Comparison of ENCODE assay signal across 20 mouse cellular contexts in the genomic region with DNA sequence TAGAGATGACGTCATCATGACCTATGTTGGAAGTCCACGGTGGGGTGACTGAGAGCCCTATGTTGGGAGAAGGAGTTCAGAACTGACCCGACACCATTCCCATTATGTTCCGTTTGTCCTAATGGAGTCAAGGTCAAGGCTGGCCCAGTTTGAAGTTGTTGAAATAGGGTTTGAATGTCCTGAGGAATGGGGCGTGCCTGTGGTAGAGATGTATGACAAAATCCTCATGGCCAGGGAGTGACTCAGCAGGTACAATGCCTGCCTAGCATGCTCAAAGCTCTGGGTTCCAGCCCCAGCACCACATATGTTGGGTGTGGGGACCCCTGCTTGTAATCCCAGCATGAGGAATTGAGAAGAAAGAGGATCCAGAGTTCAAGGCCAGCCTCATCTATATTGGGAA. TPM values are rescaled to one million over a fixed set of nuclear protein-coding genes. Genes with fewer than 3 reads are reported as not detected.
DNase-seq lines count a peak whose midpoint lies in the region; ATAC-seq and TF ChIP-seq lines count a peak whose summit lies in the region.
"Had no signal": no experiment of that assay in that cellular context is flagged by ENCODE, and none has a peak within 500 bp of the region (broad histone marks: within the 10 kb centered on the region; RNA-seq: fewer than 3 reads in every experiment).

No protein-coding gene starts in this region.

- in situ Hi-C loops in ES-E14 (cut with MboI; ENCODE audit: low sequenced_read_pairs in 2 of 2, unreplicated experiment in 2 of 2) = no loop called here

- no peaks in the 10 kb centered on the region for H3K9me3 ChIP-seq in midbrain, embryonic 11.5 days (ENCODE audit: control insufficient read depth, low read length)
- no peaks in the 10 kb centered on the region for H3K9me3 ChIP-seq in midbrain, postnatal 0 days (ENCODE audit: low read length)
- no peaks in the 10 kb centered on the region for H3K9me3 ChIP-seq in ES-E14 (ENCODE audit: control insufficient read depth, insufficient read depth, low read depth, low read length)
- no peaks in the 10 kb centered on the region for H3K9me3 ChIP-seq in kidney, embryonic 14.5 days (ENCODE audit: control insufficient read depth, low read length)
- H3K9me3 ChIP-seq: embryonic facial prominence, embryonic 10.5 days; embryonic facial prominence, embryonic 12.5 days; forebrain, embryonic 15.5 days had no signal

- H3K4me1 ChIP-seq in midbrain, embryonic 11.5 days (ENCODE audit: control insufficient read depth, insufficient read depth, low read length) = no peaks in the 10 kb centered on the region
- H3K4me1 ChIP-seq in midbrain, postnatal 0 days (ENCODE audit: insufficient read depth, low read length) = no peaks in the 10 kb centered on the region
- no peaks in the 10 kb centered on the region for H3K4me1 ChIP-seq in ES-E14 (ENCODE audit: control insufficient read depth in 2 of 2, insufficient read depth in 2 of 2, low read length in 2 of 2, poor library complexity in 1 of 2)
- H3K4me1 ChIP-seq in kidney, embryonic 14.5 days (ENCODE audit: control insufficient read depth, insufficient read depth, low read length) = no peaks in the 10 kb centered on the region
- H3K4me1 ChIP-seq: embryonic facial prominence, embryonic 10.5 days; embryonic facial prominence, embryonic 12.5 days; forebrain, embryonic 13.5 days; forebrain, embryonic 15.5 days had no signal

- no peak overlapping the region for H3K4me3 ChIP-seq in midbrain, embryonic 11.5 days (ENCODE audit: low read depth, low read length)
- no peak overlapping the region for H3K4me3 ChIP-seq in midbrain, postnatal 0 days (ENCODE audit: low read depth, low read length)
- H3K4me3 ChIP-seq in ES-E14 (ENCODE audit: insufficient read depth in 1 of 2, low read depth in 1 of 2, low read length in 2 of 2, poor library complexity in 1 of 2, severe bottlenecking in 1 of 2) = no peak overlapping the region
- no peak overlapping the region for H3K4me3 ChIP-seq in kidney, embryonic 14.5 days (ENCODE audit: low read length)
- H3K4me3 ChIP-seq: embryonic facial prominence, embryonic 10.5 days; embryonic facial prominence, embryonic 12.5 days; forebrain, embryonic 13.5 days; forebrain, embryonic 15.5 days had no signal

- no peak overlapping the region for H3K4me2 ChIP-seq in midbrain, embryonic 11.5 days
- no peak overlapping the region for H3K4me2 ChIP-seq in midbrain, postnatal 0 days (ENCODE audit: low read depth, low read length, poor library complexity, severe bottlenecking)
- H3K4me2 ChIP-seq in kidney, embryonic 14.5 days (replicated peaks; ENCODE audit: low read depth, low read length) = no peak overlapping the region
- H3K4me2 ChIP-seq: embryonic facial prominence, embryonic 12.5 days; forebrain, embryonic 13.5 days; forebrain, embryonic 15.5 days had no signal

- no peaks in the 10 kb centered on the region for H3K27me3 ChIP-seq in midbrain, embryonic 11.5 days (ENCODE audit: control insufficient read depth, insufficient read depth, low read length)
- H3K27me3 ChIP-seq in midbrain, postnatal 0 days (ENCODE audit: insufficient read depth, low read length) = no peaks in the 10 kb centered on the region
- no peaks in the 10 kb centered on the region for H3K27me3 ChIP-seq in kidney, embryonic 14.5 days (ENCODE audit: control insufficient read depth, insufficient read depth, low read length)
- H3K27me3 ChIP-seq: embryonic facial prominence, embryonic 12.5 days; forebrain, embryonic 13.5 days; forebrain, embryonic 15.5 days had no signal

- no peak overlapping the region for H3K9ac ChIP-seq in midbrain, embryonic 11.5 days (ENCODE audit: low read length)
- H3K9ac ChIP-seq in midbrain, postnatal 0 days (replicated peaks; ENCODE audit: low read length, poor library complexity, severe bottlenecking) = no peak overlapping the region
- no peak overlapping the region for H3K9ac ChIP-seq in ES-E14 (ENCODE audit: insufficient read depth, low read depth, low read length, poor library complexity, severe bottlenecking)
- no peak overlapping the region for H3K9ac ChIP-seq in kidney, embryonic 14.5 days (ENCODE audit: low read depth, low read length)
- H3K9ac ChIP-seq: embryonic facial prominence, embryonic 12.5 days; forebrain, embryonic 13.5 days; forebrain, embryonic 15.5 days; forebrain, postnatal 0 days had no signal

- no peaks in the 10 kb centered on the region for H3K36me3 ChIP-seq in midbrain, embryonic 11.5 days (ENCODE audit: control insufficient read depth, insufficient read depth, low read length)
- H3K36me3 ChIP-seq in midbrain, postnatal 0 days (ENCODE audit: insufficient read depth, low read length) = no peaks in the 10 kb centered on the region
- no peaks in the 10 kb centered on the region for H3K36me3 ChIP-seq in ES-E14 (ENCODE audit: control insufficient read depth, insufficient read depth, low read length, poor library complexity, severe bottlenecking)
- no peaks in the 10 kb centered on the region for H3K36me3 ChIP-seq in kidney, embryonic 14.5 days (ENCODE audit: control insufficient read depth, insufficient read depth, low read length)
- H3K36me3 ChIP-seq: embryonic facial prominence, embryonic 10.5 days; embryonic facial prominence, embryonic 12.5 days; forebrain, embryonic 15.5 days had no signal

- no peak for TF ChIP-seq CTCF in midbrain, postnatal 0 days (IDR thresholded peaks at IDR 0.05)

- no peak for ATAC-seq in midbrain, embryonic 11.5 days (ENCODE audit: low FRiP score)
- no peak for ATAC-seq in midbrain, postnatal 0 days (ENCODE audit: low FRiP score)
- no peak for ATAC-seq in kidney, embryonic 14.5 days (ENCODE audit: low FRiP score, low TSS enrichment)
- ATAC-seq: forebrain, embryonic 13.5 days; forebrain, embryonic 15.5 days; forebrain, postnatal 0 days had no signal

- peak; percentile 17 for DNase-seq in midbrain, embryonic 11.5 days (ENCODE audit: low spot score, missing footprints)
- DNase-seq in midbrain, postnatal 0 days (ENCODE audit: low spot score) = no peak
- DNase-seq in ES-E14 (ENCODE audit: low read depth, low spot score) = no peak
- peak; percentile 64 for DNase-seq in ZHBTc4 (ENCODE audit: low read depth, low spot score)
- DNase-seq in testis, postnatal 10 days (ENCODE audit: low spot score) = no peak
- DNase-seq in cerebellum, postnatal 25 days = no peak
- DNase-seq: adrenal gland, adult 2 months; adrenal gland, postnatal 10 days; adrenal gland, postnatal 25 days; cerebellum, adult 11 months; cerebellum, adult 18-20 months; cerebellum, adult 8-10 months; cerebellum, adult 9-11 months; cerebellum, postnatal 14 days; forebrain, postnatal 0 days had no signal

- WGBS in midbrain, embryonic 11.5 days = 90% methylated on average over 5 of the region's 5 CpGs
- 90% methylated on average over 5 of the region's 5 CpGs for WGBS in midbrain, postnatal 0 days
- WGBS in kidney, embryonic 14.5 days = 94% methylated on average over 5 of the region's 5 CpGs

- no peak overlapping the region for H3K27ac ChIP-seq in midbrain, embryonic 11.5 days (ENCODE audit: low read depth, low read length)
- H3K27ac ChIP-seq in midbrain, postnatal 0 days (ENCODE audit: low read depth, low read length) = no peak overlapping the region
- no peak overlapping the region for H3K27ac ChIP-seq in ES-E14 (ENCODE audit: insufficient read depth, low read depth, low read length, poor library complexity, severe bottlenecking)
- H3K27ac ChIP-seq in kidney, embryonic 14.5 days (ENCODE audit: low read depth, low read length) = no peak overlapping the region
- H3K27ac ChIP-seq: embryonic facial prominence, embryonic 10.5 days; embryonic facial prominence, embryonic 12.5 days; forebrain, embryonic 13.5 days; forebrain, embryonic 15.5 days had no signal

TF ChIP-seq in ES-E14, 5 proteins besides CTCF, POLR2A, EP300 and RAD21:
- TF ChIP-seq ZC3H11A (IDR thresholded peaks at IDR 0.05; ENCODE audit: borderline replicate concordance, low read depth, low read length) = no peak
- TF ChIP-seq MAFK (IDR thresholded peaks at IDR 0.05; ENCODE audit: insufficient read depth, low read depth, low read length) = peak; percentile 47; the same call in 1 of the 2 replicates

RNA-seq across cellular contexts. Expression of a gene that starts 20.3 kb away (rescaled TPM):
- 89.8 and 92.6 TPM in 2 replicates for polyA plus RNA-seq in midbrain, embryonic 11.5 days (2014; fragmentation: Nextera tagmentation; extraction: Ambion mirVana)
- 36.8 and 42.7 TPM in 2 replicates for total RNA-seq in midbrain, postnatal 0 days (2014; rRNA removed)
- polyA plus RNA-seq in midbrain, postnatal 0 days (2015; fragmentation: Nextera tagmentation; extraction: Ambion mirVana) = 54.3 and 59.1 TPM in 2 replicates
- 31.1 and 39.9 TPM in 2 replicates for total RNA-seq in ES-E14 (2012; rRNA removed)
- polyA plus RNA-seq in kidney, embryonic 14.5 days (2014; fragmentation: Nextera tagmentation; extraction: Ambion mirVana) = 42.6 and 53.4 TPM in 2 replicates

Comparison
In these comparisons a context has a peak if more than half of its experiments do, and no peak if none do; other contexts are left out.
1. DNase-seq: peak in midbrain, embryonic 11.5 days (single experiment) and ZHBTc4 (single experiment); none in midbrain, postnatal 0 days (single experiment), ES-E14 (single experiment), testis, postnatal 10 days (single experiment) and cerebellum, postnatal 25 days (0 of 2).